Mouse (Mus musculus): Measurements from ENCODE around the gene Plekhh1. TPM values are rescaled to one million over a fixed set of nuclear protein-coding genes. Genes with fewer than 3 reads are reported as not detected.
A peak's percentile ranks its signal among the peaks of the same experiment; 100 is the strongest.

The Plekhh1 gene
- polyA plus RNA-seq, 1 experiment from 2014 or later, result 3.5 TPM

DNA sequence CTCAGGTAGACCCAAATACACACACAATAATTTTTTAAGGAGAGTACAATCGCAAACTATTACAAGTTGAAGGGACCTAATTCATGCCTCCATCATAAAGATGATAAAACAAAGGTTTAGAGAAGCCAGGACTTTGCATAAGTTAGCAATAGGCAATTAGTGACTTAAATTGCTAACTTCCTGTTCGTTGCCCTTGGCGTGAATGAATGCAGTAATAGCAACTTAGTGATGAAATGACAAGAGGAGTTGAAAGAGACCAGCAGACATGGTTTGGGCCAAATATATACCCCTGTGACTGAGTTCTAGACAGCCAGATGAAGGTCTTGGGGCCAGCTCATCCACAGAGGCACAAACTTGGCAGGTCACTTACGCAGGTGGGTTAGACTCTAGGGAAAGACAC lies 32.7 kb upstream of the Plekhh1 start:
- no peak overlapping the region for H3K27ac ChIP-seq (replicated peaks; ENCODE audit: low read depth, low read length)
- no peak overlapping the region for H3K4me3 ChIP-seq (ENCODE audit: low read depth, low read length)
- no peaks in the 10 kb centered on the region for H3K9me3 ChIP-seq (replicated peaks; ENCODE audit: control insufficient read depth, low read length)
- no peak overlapping the region for H3K4me2 ChIP-seq (ENCODE audit: low read depth, low read length)
- no peaks in the 10 kb centered on the region for H3K36me3 ChIP-seq (replicated peaks; ENCODE audit: control insufficient read depth, insufficient read depth, low read depth, low read length)
- no peaks in the 10 kb centered on the region for H3K4me1 ChIP-seq (ENCODE audit: control insufficient read depth, insufficient read depth, low read length)
- ATAC-seq (replicated peaks; ENCODE audit: insufficient number of reproducible peaks, low FRiP score, low TSS enrichment, low read depth), result no peak
- WGBS, result 75% methylated on average over 4 of the region's 4 CpGs
- DNase-seq (ENCODE audit: low spot score), result no peak
- H3K27me3 ChIP-seq (ENCODE audit: control insufficient read depth, insufficient read depth, low read length), result no peaks in the 10 kb centered on the region
- H3K9ac ChIP-seq (replicated peaks; ENCODE audit: low read length), result no peak overlapping the region

DNA sequence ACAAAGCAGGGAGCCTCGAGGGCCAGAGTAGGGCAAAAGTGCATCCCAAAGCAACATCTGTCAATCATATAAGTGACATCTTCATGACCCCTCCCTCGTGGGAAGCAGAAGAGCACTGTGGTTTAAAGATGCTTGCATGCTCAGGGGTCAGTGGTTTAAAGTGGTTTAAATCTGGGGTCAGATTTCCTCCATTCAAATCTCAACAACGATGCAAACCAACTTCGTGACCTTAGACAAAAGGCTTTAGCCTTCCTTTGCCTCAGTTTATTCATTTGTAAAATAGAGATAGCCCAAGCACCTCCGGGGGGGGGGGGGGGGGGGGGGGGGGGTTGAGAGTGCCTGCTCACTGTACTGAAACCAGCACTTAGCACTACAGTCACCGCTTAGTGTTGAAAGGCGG lies 32.3 kb upstream of the Plekhh1 start:
- Histone ChIP-seq H3K27me3 (ENCODE audit: control insufficient read depth, insufficient read depth, low read length) (no peaks in the 10 kb centered on the region), H3K27ac (replicated peaks; ENCODE audit: low read depth, low read length) (no peak overlapping the region), H3K36me3 (replicated peaks; ENCODE audit: control insufficient read depth, insufficient read depth, low read depth, low read length) (no peaks in the 10 kb centered on the region), H3K4me3 (ENCODE audit: low read depth, low read length) (no peak overlapping the region), H3K9me3 (replicated peaks; ENCODE audit: control insufficient read depth, low read length) (no peaks in the 10 kb centered on the region), H3K4me1 (ENCODE audit: control insufficient read depth, insufficient read depth, low read length) (no peaks in the 10 kb centered on the region), H3K9ac (replicated peaks; ENCODE audit: low read length) (no peak overlapping the region), H3K4me2 (ENCODE audit: low read depth, low read length) (no peak overlapping the region)
- 20% methylated on average over 6 of the region's 7 CpGs for WGBS
- ATAC-seq (replicated peaks; ENCODE audit: insufficient number of reproducible peaks, low FRiP score, low TSS enrichment, low read depth) (no peak), DNase-seq (ENCODE audit: low spot score) (no peak)

DNA sequence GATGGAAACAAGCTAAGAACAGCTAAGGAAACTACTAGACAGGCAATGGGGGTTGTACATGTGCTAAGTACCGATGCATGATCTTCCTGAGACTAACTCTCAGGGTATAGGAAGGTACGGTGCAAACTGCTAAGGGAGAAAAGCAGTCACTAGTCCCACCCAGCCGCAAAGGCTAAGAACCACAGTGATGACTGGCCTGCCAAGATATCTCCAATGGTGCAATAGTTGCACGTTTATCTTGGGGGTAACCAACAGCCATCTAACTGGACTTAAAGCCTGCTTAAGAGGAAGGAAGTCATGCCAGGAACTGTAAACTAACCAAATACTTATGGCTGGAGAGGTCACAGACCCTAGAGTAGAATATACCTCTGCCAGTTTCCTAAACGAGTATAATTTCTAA lies 26.6 kb upstream of the Plekhh1 start:
- H3K4me3 ChIP-seq (ENCODE audit: low read depth, low read length), result no peak overlapping the region
- H3K4me2 ChIP-seq (ENCODE audit: low read depth, low read length), result no peak overlapping the region
- no peak overlapping the region for H3K9ac ChIP-seq (replicated peaks; ENCODE audit: low read length)
- H3K4me1 ChIP-seq (ENCODE audit: control insufficient read depth, insufficient read depth, low read length), result no peaks in the 10 kb centered on the region
- H3K27me3 ChIP-seq (ENCODE audit: control insufficient read depth, insufficient read depth, low read length), result peaks cover 11% of the 10 kb centered on the region
- H3K27ac ChIP-seq (replicated peaks; ENCODE audit: low read depth, low read length), result no peak overlapping the region
- H3K36me3 ChIP-seq (replicated peaks; ENCODE audit: control insufficient read depth, insufficient read depth, low read depth, low read length), result no peaks in the 10 kb centered on the region
- DNase-seq (ENCODE audit: low spot score) (no peak), ATAC-seq (replicated peaks; ENCODE audit: insufficient number of reproducible peaks, low FRiP score, low TSS enrichment, low read depth) (no peak)
- WGBS, result 86% methylated on average over 5 of the region's 5 CpGs
- no peaks in the 10 kb centered on the region for H3K9me3 ChIP-seq (replicated peaks; ENCODE audit: control insufficient read depth, low read length)

DNA sequence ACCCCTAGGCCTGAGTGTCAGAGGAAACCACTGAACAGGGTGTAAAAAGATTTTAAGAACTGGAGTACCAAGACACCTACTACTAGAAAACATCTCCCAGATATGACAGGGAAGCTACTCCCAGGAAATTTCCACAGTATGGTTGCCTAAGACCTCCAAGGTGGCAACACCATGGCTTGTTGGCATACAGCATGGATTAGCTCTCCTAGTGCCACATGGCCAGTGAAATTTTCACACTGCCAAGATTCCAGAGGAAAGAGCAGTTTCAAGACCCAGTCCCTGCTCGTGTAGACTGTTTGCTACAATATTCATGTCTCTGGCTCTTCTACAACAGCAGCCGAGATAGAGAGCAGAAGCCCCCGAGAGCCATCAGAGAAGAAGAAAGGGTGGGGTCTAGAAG lies 26.0 kb upstream of the Plekhh1 start:
- ATAC-seq (replicated peaks; ENCODE audit: insufficient number of reproducible peaks, low FRiP score, low TSS enrichment, low read depth) (no peak), DNase-seq (ENCODE audit: low spot score) (no peak)
- no peak overlapping the region for H3K27ac ChIP-seq (replicated peaks; ENCODE audit: low read depth, low read length)
- 92% methylated on average over 3 of the region's 3 CpGs for WGBS
- H3K36me3 ChIP-seq (replicated peaks; ENCODE audit: control insufficient read depth, insufficient read depth, low read depth, low read length), result no peaks in the 10 kb centered on the region
- peaks cover 11% of the 10 kb centered on the region for H3K27me3 ChIP-seq (ENCODE audit: control insufficient read depth, insufficient read depth, low read length)
- H3K4me1 ChIP-seq (ENCODE audit: control insufficient read depth, insufficient read depth, low read length), result no peaks in the 10 kb centered on the region
- no peaks in the 10 kb centered on the region for H3K9me3 ChIP-seq (replicated peaks; ENCODE audit: control insufficient read depth, low read length)
- no peak overlapping the region for H3K4me3 ChIP-seq (ENCODE audit: low read depth, low read length)
- no peak overlapping the region for H3K4me2 ChIP-seq (ENCODE audit: low read depth, low read length)
- H3K9ac ChIP-seq (replicated peaks; ENCODE audit: low read length), result no peak overlapping the region

DNA sequence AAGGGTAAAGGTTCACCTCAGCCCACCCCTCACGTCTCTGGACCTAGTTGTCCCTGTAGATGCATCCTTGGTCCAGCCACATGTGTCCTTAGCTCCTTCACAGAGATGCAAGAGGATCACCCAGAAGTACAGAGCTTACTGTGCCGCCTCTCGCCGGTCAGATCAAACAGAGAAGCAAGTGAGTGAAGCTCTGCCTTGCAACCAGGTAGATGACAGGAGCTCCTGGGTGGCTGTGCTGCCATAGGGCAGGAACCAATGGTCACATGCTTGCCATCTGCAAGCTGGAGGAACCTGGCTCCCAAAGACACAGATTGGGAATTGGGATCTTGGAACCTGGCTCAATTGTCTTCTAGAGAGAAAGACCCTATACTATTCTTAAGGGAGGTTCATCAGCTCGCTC lies 23.5 kb upstream of the Plekhh1 start:
- H3K9me3 ChIP-seq (replicated peaks; ENCODE audit: control insufficient read depth, low read length), result no peaks in the 10 kb centered on the region
- DNase-seq (ENCODE audit: low spot score), result no peak
- H3K4me2 ChIP-seq (ENCODE audit: low read depth, low read length), result no peak overlapping the region
- H3K27ac ChIP-seq (replicated peaks; ENCODE audit: low read depth, low read length), result no peak overlapping the region
- peaks cover 11% of the 10 kb centered on the region for H3K27me3 ChIP-seq (ENCODE audit: control insufficient read depth, insufficient read depth, low read length)
- no peak overlapping the region for H3K4me3 ChIP-seq (ENCODE audit: low read depth, low read length)
- ATAC-seq (replicated peaks; ENCODE audit: insufficient number of reproducible peaks, low FRiP score, low TSS enrichment, low read depth), result no peak
- no peaks in the 10 kb centered on the region for H3K4me1 ChIP-seq (ENCODE audit: control insufficient read depth, insufficient read depth, low read length)
- no peaks in the 10 kb centered on the region for H3K36me3 ChIP-seq (replicated peaks; ENCODE audit: control insufficient read depth, insufficient read depth, low read depth, low read length)
- 86% methylated on average over 5 of the region's 5 CpGs for WGBS
- no peak overlapping the region for H3K9ac ChIP-seq (replicated peaks; ENCODE audit: low read length)

DNA sequence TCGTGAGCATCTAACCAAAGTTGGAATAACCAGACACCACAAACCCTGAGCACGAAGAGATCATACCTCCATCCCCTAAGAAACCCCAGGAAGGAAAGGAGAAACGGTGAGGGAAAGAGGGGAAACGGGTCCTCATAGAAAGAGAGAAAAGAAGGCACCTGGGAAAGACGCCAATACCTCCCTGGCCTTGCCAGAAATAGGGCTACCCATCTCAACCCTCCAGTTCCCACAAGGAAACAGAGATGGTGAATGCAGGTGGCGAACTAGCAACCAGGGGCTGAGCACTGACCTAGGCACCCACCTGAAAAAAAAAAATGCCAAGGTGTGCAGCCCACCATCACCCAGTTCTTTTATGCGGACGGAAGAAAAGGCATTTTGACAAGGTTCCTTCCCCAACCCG lies 22.9 kb upstream of the Plekhh1 start:
- Histone ChIP-seq H3K27ac (replicated peaks; ENCODE audit: low read depth, low read length) (no peak overlapping the region), H3K9ac (replicated peaks; ENCODE audit: low read length) (no peak overlapping the region), H3K36me3 (replicated peaks; ENCODE audit: control insufficient read depth, insufficient read depth, low read depth, low read length) (no peaks in the 10 kb centered on the region), H3K9me3 (replicated peaks; ENCODE audit: control insufficient read depth, low read length) (no peaks in the 10 kb centered on the region), H3K4me3 (ENCODE audit: low read depth, low read length) (peak overlapping the region; percentile 89), H3K4me1 (ENCODE audit: control insufficient read depth, insufficient read depth, low read length) (no peaks in the 10 kb centered on the region), H3K27me3 (ENCODE audit: control insufficient read depth, insufficient read depth, low read length) (peaks cover 11% of the 10 kb centered on the region), H3K4me2 (ENCODE audit: low read depth, low read length) (peak overlapping the region; percentile 97; the same call in 1 of the 2 replicates)
- 42% methylated on average over 9 of the region's 9 CpGs for WGBS
- no peak for DNase-seq (ENCODE audit: low spot score)
- no peak for ATAC-seq (replicated peaks; ENCODE audit: insufficient number of reproducible peaks, low FRiP score, low TSS enrichment, low read depth)

DNA sequence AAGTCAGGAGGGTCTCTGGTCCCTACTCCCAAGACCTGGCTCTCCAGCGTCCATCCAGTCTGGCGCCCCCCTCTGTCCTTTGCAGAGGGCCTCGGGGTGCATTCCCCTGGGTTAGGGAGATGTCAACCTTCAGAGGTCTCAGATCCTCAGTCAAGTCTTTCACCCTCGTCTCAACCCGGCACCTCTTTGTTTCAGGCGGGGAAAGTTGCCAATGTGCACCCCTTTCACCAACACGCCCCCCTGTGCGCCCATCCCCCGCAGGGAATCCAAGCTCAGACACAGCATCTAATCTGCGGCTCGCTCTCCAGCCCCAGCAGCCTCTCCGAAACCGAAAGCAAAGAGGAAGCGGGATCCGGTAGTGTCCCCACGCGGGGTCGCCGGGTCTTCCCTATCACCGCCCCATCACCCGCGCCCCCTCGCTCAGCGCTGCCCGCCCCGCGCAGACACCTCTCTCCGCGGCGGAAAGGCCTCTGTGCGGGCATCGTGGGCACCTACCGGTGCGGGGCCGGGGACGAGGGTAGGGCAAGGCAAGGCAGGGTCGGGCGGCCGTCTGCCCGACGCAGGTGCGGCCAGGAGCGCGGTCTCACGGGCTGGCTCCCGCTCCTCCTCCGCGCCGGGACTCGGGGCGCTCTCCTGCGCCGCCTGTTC lies 22.4 kb upstream of the Plekhh1 start:
- H3K27me3 ChIP-seq (ENCODE audit: control insufficient read depth, insufficient read depth, low read length), result peaks cover 11% of the 10 kb centered on the region
- no peak overlapping the region for H3K27ac ChIP-seq (replicated peaks; ENCODE audit: low read depth, low read length)
- peak overlapping the region; percentile 89 for H3K4me3 ChIP-seq (ENCODE audit: low read depth, low read length)
- peak overlapping the region; percentile 97 for H3K4me2 ChIP-seq (ENCODE audit: low read depth, low read length)
- no peaks in the 10 kb centered on the region for H3K4me1 ChIP-seq (ENCODE audit: control insufficient read depth, insufficient read depth, low read length)
- ATAC-seq (replicated peaks; ENCODE audit: insufficient number of reproducible peaks, low FRiP score, low TSS enrichment, low read depth), result peak; percentile 60
- WGBS, result under 1% methylated on average over 42 of the region's 53 CpGs
- no peaks in the 10 kb centered on the region for H3K9me3 ChIP-seq (replicated peaks; ENCODE audit: control insufficient read depth, low read length)
- H3K9ac ChIP-seq (replicated peaks; ENCODE audit: low read length), result peak overlapping the region; percentile 67
- DNase-seq (ENCODE audit: low spot score), result peak; percentile 43
- H3K36me3 ChIP-seq (replicated peaks; ENCODE audit: control insufficient read depth, insufficient read depth, low read depth, low read length), result no peaks in the 10 kb centered on the region

DNA sequence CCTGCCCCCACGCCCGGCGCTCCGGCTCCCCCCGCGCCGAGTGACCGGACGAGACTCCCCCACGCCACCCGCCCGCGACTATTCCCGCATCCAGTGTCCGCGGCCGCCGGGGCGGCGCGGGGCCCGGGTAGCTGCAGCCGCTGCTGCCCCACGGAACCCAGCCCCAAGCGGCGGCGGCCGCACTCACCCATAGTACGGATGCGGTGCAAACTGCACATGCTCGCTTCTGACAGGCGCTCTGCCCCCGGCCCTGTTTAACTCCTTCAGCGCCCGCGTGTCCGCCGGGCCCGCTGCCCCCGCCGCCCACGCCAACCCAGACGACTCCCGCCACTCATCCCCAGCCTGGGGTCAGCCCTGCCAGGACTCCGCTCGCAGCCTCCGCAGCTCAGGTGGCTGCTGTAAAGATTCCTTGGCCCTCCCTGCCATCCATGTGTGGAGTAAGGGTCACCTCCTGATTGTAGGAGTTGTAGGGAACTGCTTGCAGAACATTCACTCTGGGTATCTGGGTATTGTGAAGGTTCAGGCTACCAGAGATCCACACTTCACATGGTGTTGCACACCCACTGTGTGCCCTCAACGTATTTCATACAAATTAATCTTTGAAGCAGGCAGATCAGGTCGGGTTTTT lies 21.7 kb upstream of the Plekhh1 start, which contains the start of gene Tmem229b:
TSS of gene Tmem229b (minus strand) at position 502 of the 628 bp plus-strand sequence.
- Histone ChIP-seq H3K36me3 (replicated peaks; ENCODE audit: control insufficient read depth, insufficient read depth, low read depth, low read length) (no peaks in the 10 kb centered on the region), H3K27me3 (ENCODE audit: control insufficient read depth, insufficient read depth, low read length) (peaks cover 11% of the 10 kb centered on the region), H3K9me3 (replicated peaks; ENCODE audit: control insufficient read depth, low read length) (no peaks in the 10 kb centered on the region), H3K4me3 (ENCODE audit: low read depth, low read length) (peak within 1 kb of the TSS; percentile 89), H3K4me1 (ENCODE audit: control insufficient read depth, insufficient read depth, low read length) (no peaks in the 10 kb centered on the region), H3K4me2 (ENCODE audit: low read depth, low read length) (peak within 1 kb of the TSS; percentile 97), H3K27ac (replicated peaks; ENCODE audit: low read depth, low read length) (no peak within 1 kb of the TSS), H3K9ac (replicated peaks; ENCODE audit: low read length) (peak within 1 kb of the TSS; percentile 67)
- 1% methylated on average over 26 of the region's 49 CpGs for WGBS
- peak; percentile 74 for DNase-seq (ENCODE audit: low spot score)
- peak; percentile 90; the same call in 1 of the 2 replicates for ATAC-seq (replicated peaks; ENCODE audit: insufficient number of reproducible peaks, low FRiP score, low TSS enrichment, low read depth)
